Mouse (Mus musculus) heart, postnatal 0 days (tissue): ENCODE measurements around the gene Olfr1331.

ENCODE experiments used
- CTCF ChIP-seq: IDR thresholded peaks from 2 replicates; pipeline ENCODE4 v1.5.1; 2016; ENCODE audit warnings: antibody characterized with exemption, control low read depth, low read depth
- EP300 ChIP-seq: IDR thresholded peaks from 2 replicates; pipeline ENCODE4 v1.6.1; 2016; ENCODE audit warnings: antibody characterized with exemption, low read depth

DNA sequence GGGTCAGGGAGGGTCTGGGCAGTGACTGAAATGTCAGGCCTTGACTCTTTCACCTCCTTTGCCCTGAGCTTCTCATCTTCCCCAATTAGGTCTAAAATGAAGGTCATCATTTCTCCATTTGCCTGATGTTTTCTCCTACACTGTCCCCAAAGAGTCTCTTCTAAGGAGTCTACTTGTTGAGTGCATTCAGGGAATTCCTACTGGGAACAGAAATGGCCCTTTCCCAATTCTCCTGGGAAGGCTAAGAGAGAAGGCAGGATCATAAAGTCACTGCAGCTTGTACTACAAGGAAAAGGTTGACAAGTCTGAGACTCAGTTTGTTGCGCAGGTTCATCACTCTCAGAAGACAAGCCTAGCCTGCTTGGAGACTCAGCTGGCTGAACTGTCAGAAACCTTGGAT, at the start of gene Olfr1331:
- TF ChIP-seq EP300, result no peak
- no peak for TF ChIP-seq CTCF
